In genomic region chr2:180202805-180203204, GRCm38 (mm10) we compare ENCODE assay signal across 15 mouse cellular contexts. TPM values are rescaled to one million over a fixed set of nuclear protein-coding genes. Genes with fewer than 3 reads are reported as not detected.
DNase-seq lines count a peak whose midpoint lies in the region; ATAC-seq and TF ChIP-seq lines count a peak whose summit lies in the region.
"Had no signal": no experiment of that assay in that cellular context is flagged by ENCODE, and none has a peak within 500 bp of the region (broad histone marks: within the 10 kb centered on the region; RNA-seq: fewer than 3 reads in every experiment).

No protein-coding gene starts in this region.

- TF ChIP-seq CTCF in hindbrain, postnatal 0 days (IDR thresholded peaks at IDR 0.05; ENCODE audit: low read depth), result 0 out of 2 replicates have a peak, but pooled peaks have one; percentile 9

- no peak overlapping the region for H3K27ac ChIP-seq in hindbrain, postnatal 0 days
- no peak overlapping the region for H3K27ac ChIP-seq in hindbrain, embryonic 12.5 days
- H3K27ac ChIP-seq: kidney, postnatal 0 days had no signal

- no peaks in the 10 kb centered on the region; the same call in 1 of the 2 replicates for H3K27me3 ChIP-seq in hindbrain, postnatal 0 days (ENCODE audit: insufficient read depth, low read length)
- H3K27me3 ChIP-seq in hindbrain, embryonic 12.5 days, result no peaks in the 10 kb centered on the region
- H3K27me3 ChIP-seq: heart, embryonic 12.5 days had no signal

- H3K4me3 ChIP-seq in hindbrain, postnatal 0 days (ENCODE audit: low read length), result no peak overlapping the region
- H3K4me3 ChIP-seq in hindbrain, embryonic 12.5 days, result no peak overlapping the region
- H3K4me3 ChIP-seq: heart, embryonic 12.5 days had no signal

- ATAC-seq in hindbrain, postnatal 0 days, result no peak
- ATAC-seq in hindbrain, embryonic 12.5 days (ENCODE audit: low FRiP score), result no peak
- no peak for ATAC-seq in CD4-positive, CD25-positive, alpha-beta regulatory T cell, adult 4 months
- ATAC-seq: intestine, embryonic 16.5 days had no signal

- no peaks in the 10 kb centered on the region for H3K36me3 ChIP-seq in hindbrain, postnatal 0 days (ENCODE audit: insufficient read depth, low read length)
- no peaks in the 10 kb centered on the region for H3K36me3 ChIP-seq in hindbrain, embryonic 12.5 days

- H3K4me2 ChIP-seq in hindbrain, postnatal 0 days (ENCODE audit: low read depth, low read length), result no peak overlapping the region
- H3K4me2 ChIP-seq in hindbrain, embryonic 12.5 days (replicated peaks), result no peak overlapping the region
- H3K4me2 ChIP-seq: heart, embryonic 12.5 days; liver, embryonic 11.5 days had no signal

- DNase-seq in hindbrain, postnatal 0 days (ENCODE audit: low spot score), result peak; percentile 59
- peak; percentile 15 to 16 for DNase-seq in B cell, adult 2 months
- DNase-seq in gonadal fat pad, adult 2 months (ENCODE audit: low read depth), result peak; percentile 79
- peak; percentile 68 for DNase-seq in lung, postnatal 25 days (ENCODE audit: low spot score)
- DNase-seq in thymus, postnatal 0 days (ENCODE audit: low spot score), result no peak
- DNase-seq in adrenal gland, postnatal 14 days, result no peak
- DNase-seq: cerebellum, postnatal 36 days; gastrocnemius, postnatal 14 days had no signal

- H3K9me3 ChIP-seq in hindbrain, postnatal 0 days (ENCODE audit: low read length), result no peaks in the 10 kb centered on the region
- no peaks in the 10 kb centered on the region for H3K9me3 ChIP-seq in hindbrain, embryonic 12.5 days (replicated peaks)
- H3K9me3 ChIP-seq: G1E; heart, embryonic 12.5 days had no signal

- 44% methylated on average over 10 of the region's 10 CpGs for WGBS in hindbrain, postnatal 0 days
- 69% methylated on average over 10 of the region's 10 CpGs for WGBS in hindbrain, embryonic 12.5 days

- no peak overlapping the region for H3K9ac ChIP-seq in hindbrain, postnatal 0 days (replicated peaks; ENCODE audit: low read length)
- no peak overlapping the region for H3K9ac ChIP-seq in hindbrain, embryonic 12.5 days
- H3K9ac ChIP-seq: heart, embryonic 12.5 days had no signal

- peaks cover 8% of the 10 kb centered on the region; the same call in 1 of the 2 replicates for H3K4me1 ChIP-seq in hindbrain, postnatal 0 days (ENCODE audit: insufficient read depth, low read length)
- peaks cover 39% of the 10 kb centered on the region for H3K4me1 ChIP-seq in hindbrain, embryonic 12.5 days

RNA-seq across cellular contexts. Expression of gene Lama5, which starts 22.9 kb away (rescaled TPM):
- 10.3 and 16.5 TPM in 2 replicates for total RNA-seq in hindbrain, postnatal 0 days (2014; rRNA removed)
- 2.7 and 3.5 TPM in 2 replicates for polyA plus RNA-seq in hindbrain, postnatal 0 days (2015; fragmentation: Nextera tagmentation; extraction: Ambion mirVana)
- 5.8 and 8.7 TPM in 2 replicates for polyA plus RNA-seq in hindbrain, embryonic 12.5 days (2016; fragmentation: Nextera tagmentation; extraction: Ambion mirVana)
- 43.9 and 61.8 TPM in 2 replicates for polyA plus RNA-seq in gonadal fat pad, adult 2 months (2012; rRNA removed)
- polyA plus RNA-seq in CD4-positive, CD25-positive, alpha-beta regulatory T cell, adult 4 months (2017; shearing (Covaris generic)), result 1 to 10 TPM in 1 of 2 experiments, under 1 TPM in 1; 0.30 to 1.4 TPM
- 4.8 and 6.6 TPM in 2 replicates for polyA plus RNA-seq in thymus, postnatal 0 days (2015; fragmentation: Nextera tagmentation; extraction: Ambion mirVana)
- total RNA-seq in adrenal gland, postnatal 14 days (2021), result 48.7 and 55.1 TPM in 2 replicates

RNA-seq across cellular contexts. Expression of gene Adrm1, which starts 31.5 kb away (rescaled TPM):
- total RNA-seq in hindbrain, postnatal 0 days (2014; rRNA removed), result 107 and 119 TPM in 2 replicates
- 207 and 210 TPM in 2 replicates for polyA plus RNA-seq in hindbrain, postnatal 0 days (2015; fragmentation: Nextera tagmentation; extraction: Ambion mirVana)
- 198 and 200 TPM in 2 replicates for polyA plus RNA-seq in hindbrain, embryonic 12.5 days (2016; fragmentation: Nextera tagmentation; extraction: Ambion mirVana)
- 103 and 106 TPM in 2 replicates for polyA plus RNA-seq in gonadal fat pad, adult 2 months (2012; rRNA removed)
- polyA plus RNA-seq in CD4-positive, CD25-positive, alpha-beta regulatory T cell, adult 4 months (2017; shearing (Covaris generic)), result 100 to 1,000 TPM in 1 of 2 experiments, 10 to 100 TPM in 1; 83.1 to 115 TPM
- polyA plus RNA-seq in thymus, postnatal 0 days (2015; fragmentation: Nextera tagmentation; extraction: Ambion mirVana), result 195 TPM in 2 replicates
- total RNA-seq in adrenal gland, postnatal 14 days (2021), result 126 and 130 TPM in 2 replicates

RNA-seq across cellular contexts. Expression of gene Rps21, which starts 54.4 kb away (rescaled TPM):
- 752 and 857 TPM in 2 replicates for total RNA-seq in hindbrain, postnatal 0 days (2014; rRNA removed)
- polyA plus RNA-seq in hindbrain, postnatal 0 days (2015; fragmentation: Nextera tagmentation; extraction: Ambion mirVana), result 445 and 465 TPM in 2 replicates
- polyA plus RNA-seq in hindbrain, embryonic 12.5 days (2016; fragmentation: Nextera tagmentation; extraction: Ambion mirVana), result 393 and 423 TPM in 2 replicates
- polyA plus RNA-seq in gonadal fat pad, adult 2 months (2012; rRNA removed), result 3,429 and 4,309 TPM in 2 replicates
- 1,000 to 10,000 TPM in 1 of 2 experiments, 100 to 1,000 TPM in 1; 875 to 1,561 TPM for polyA plus RNA-seq in CD4-positive, CD25-positive, alpha-beta regulatory T cell, adult 4 months (2017; shearing (Covaris generic))
- polyA plus RNA-seq in thymus, postnatal 0 days (2015; fragmentation: Nextera tagmentation; extraction: Ambion mirVana), result 928 and 961 TPM in 2 replicates
- total RNA-seq in adrenal gland, postnatal 14 days (2021), result 787 and 921 TPM in 2 replicates

Comparison
In these comparisons a context has a peak if more than half of its experiments do, and no peak if none do; other contexts are left out.
1. DNase-seq: peak in hindbrain, postnatal 0 days (single experiment), B cell, adult 2 months (2 of 2), gonadal fat pad, adult 2 months (single experiment) and lung, postnatal 25 days (single experiment); none in thymus, postnatal 0 days (single experiment) and adrenal gland, postnatal 14 days (single experiment).